Mouse (Mus musculus) right cerebral cortex, postnatal 4 days (tissue): ENCODE measurements around the gene Mterf1a.
"Not testable (repeated sequence)": the region's sequence is repeated elsewhere in the genome, so short reads cannot be mapped to it uniquely, and the experiment has no call there.

ENCODE experiments used
- DNase-seq: peaks from one replicate; pipeline ENCODE4 v3.0.0-alpha.2; 2022

The Mterf1a gene

GRCm38 (mm10) chr5:3893459-3894293 is at the start of gene Mterf1a:
TSS of gene Mterf1a (minus strand) at chr5:3893933.
- peak; percentile 10 for DNase-seq

GRCm38 (mm10) chr5:3943169-3943568 is 49.4 kb upstream of the Mterf1a start:
- DNase-seq = not testable (repeated sequence)

GRCm38 (mm10) chr5:3941240-3941639 is 47.5 kb upstream of the Mterf1a start:
- no peak for DNase-seq

GRCm38 (mm10) chr5:3939335-3939734 is 45.6 kb upstream of the Mterf1a start:
- no peak for DNase-seq

- no peak for DNase-seq
Observed at GRCm38 (mm10) chr5:3938905-3939304, 45.2 kb upstream of the Mterf1a start.

GRCm38 (mm10) chr5:3935778-3936554 is 42.2 kb upstream of the Mterf1a start:
- DNase-seq = no peak

GRCm38 (mm10) chr5:3935266-3935665 is 41.5 kb upstream of the Mterf1a start:
- no peak for DNase-seq

GRCm38 (mm10) chr5:3933551-3933950 is 39.8 kb upstream of the Mterf1a start:
- no peak for DNase-seq

- no peak for DNase-seq
Observed at GRCm38 (mm10) chr5:3931636-3932035, 37.9 kb upstream of the Mterf1a start.

- no peak for DNase-seq
Observed at GRCm38 (mm10) chr5:3930760-3931159, 37.0 kb upstream of the Mterf1a start.

GRCm38 (mm10) chr5:3928690-3929046 is 34.9 kb upstream of the Mterf1a start:
- peak; percentile 35 for DNase-seq

- DNase-seq = peak; percentile 73
Observed at GRCm38 (mm10) chr5:3927801-3928689, 34.3 kb upstream of the Mterf1a start, which contains the start of gene Akap9. TSS of gene Akap9 (plus strand) at chr5:3928054.

GRCm38 (mm10) chr5:3926666-3927065 is 32.9 kb upstream of the Mterf1a start:
- no peak for DNase-seq

- DNase-seq = no peak
Observed at GRCm38 (mm10) chr5:3922350-3922749, 28.6 kb upstream of the Mterf1a start.

GRCm38 (mm10) chr5:3905471-3905870 is 11.7 kb upstream of the Mterf1a start:
- DNase-seq = no peak

GRCm38 (mm10) chr5:3894294-3894619 is 524 bp upstream of the Mterf1a start:
- DNase-seq = not testable (repeated sequence)

- DNase-seq = no peak
Observed at GRCm38 (mm10) chr5:3889201-3889600, 4.5 kb downstream of the Mterf1a start.

GRCm38 (mm10) chr5:3886862-3887261 is 6.9 kb downstream of the Mterf1a start:
- DNase-seq = not testable (repeated sequence)

GRCm38 (mm10) chr5:3873485-3873884 is 20.2 kb downstream of the Mterf1a start:
- no peak for DNase-seq

GRCm38 (mm10) chr5:3872348-3872747 is 21.4 kb downstream of the Mterf1a start:
- DNase-seq = no peak

- DNase-seq = no peak
Observed at GRCm38 (mm10) chr5:3870161-3870560, 23.6 kb downstream of the Mterf1a start.

- DNase-seq = peak; percentile 18
Observed at GRCm38 (mm10) chr5:3845026-3845425, 48.7 kb downstream of the Mterf1a start, which contains the start of gene Lrrd1. TSS of gene Lrrd1 (plus strand) at chr5:3845173.
